Mouse (Mus musculus) forebrain, embryonic 11.5 days (tissue): ENCODE results near the gene Pax5. TPM values are rescaled to one million over a fixed set of nuclear protein-coding genes. Genes with fewer than 3 reads are reported as not detected.
A peak's percentile ranks its signal among the peaks of the same experiment; 100 is the strongest.

Source experiments
- ATAC-seq: fragments of 200-750 bp; cut with Nextera tagmentation; replicated peaks from 2 replicates; pipeline ENCODE4 v1.8.0; 2017; ENCODE audit warnings: moderate TSS enrichment; ENCODE audit not compliant: low FRiP score
- DNase-seq: peaks from one replicate; pipeline ENCODE4 v3.0.0-alpha.2; 2017; ENCODE audit warnings: low spot score
- H3K27ac ChIP-seq: fragments of 300-500 bp; sonication (generic); 2 replicates; pipeline ENCODE4 v1.5.1; 2014; ENCODE audit warnings: low read depth, low read length
- H3K27me3 ChIP-seq: fragments of 300-500 bp; sonication (generic); 2 replicates; pipeline ENCODE4 v1.6.1; 2014; ENCODE audit warnings: mild to moderate bottlenecking, low read length, mixed read lengths; ENCODE audit not compliant: control insufficient read depth, insufficient read depth
- H3K36me3 ChIP-seq: fragments of 300-500 bp; sonication (generic); 2 replicates; pipeline ENCODE4 v1.6.1; 2014; ENCODE audit warnings: mild to moderate bottlenecking, low read length, moderate library complexity, mixed read lengths; ENCODE audit not compliant: control insufficient read depth, insufficient read depth
- H3K4me1 ChIP-seq: fragments of 300-500 bp; sonication (generic); replicated peaks from 2 replicates; pipeline ENCODE4 v1.6.1; 2014; ENCODE audit warnings: low read length, mixed read lengths; ENCODE audit not compliant: control insufficient read depth, insufficient read depth
- H3K4me2 ChIP-seq: fragments of 300-500 bp; sonication (generic); 2 replicates; pipeline ENCODE4 v1.6.1; 2014; ENCODE audit warnings: low read depth, mild to moderate bottlenecking, low read length, moderate library complexity, mixed read lengths; ENCODE audit not compliant: severe bottlenecking
- H3K4me3 ChIP-seq: fragments of 300-500 bp; sonication (generic); 2 replicates; pipeline ENCODE4 v1.5.1; 2014; ENCODE audit warnings: low read depth, low read length
- H3K9ac ChIP-seq: fragments of 300-500 bp; sonication (generic); 2 replicates; pipeline ENCODE4 v1.6.1; 2014; ENCODE audit warnings: low read length
- H3K9me3 ChIP-seq: fragments of 300-500 bp; sonication (generic); 2 replicates; pipeline ENCODE4 v1.6.1; 2016; ENCODE audit warnings: low read length, mixed read lengths; ENCODE audit not compliant: control insufficient read depth
- WGBS: fragments of 180-500 bp; shearing (Covaris S2); extraction: QIAGEN DNeasy Blood & Tissue Kit; methylation state at CpG from one replicate; pipeline ENCODE4 v1.1.7; 2014; 5-methylcytosine and 5-hydroxymethylcytosine counted together
- polyA plus RNA-seq: library from polyadenylated mRNA; unstranded; fragments of >200 nt; fragmentation: Nextera tagmentation; extraction: Ambion mirVana; gene quantifications from 2 replicates; pipeline ENCODE4 v1.2.1, GENCODE M21; 2014

Gene Pax5
- polyA plus RNA-seq, 1 experiment from 2014 or later, result 0.11 TPM

- Histone ChIP-seq H3K36me3 (no peaks in the 10 kb centered on the region), H3K4me1 (peaks cover 18% of the 10 kb centered on the region), H3K9ac (no peak overlapping the region), H3K4me2 (no peak overlapping the region), H3K27ac (no peak overlapping the region), H3K4me3 (no peak overlapping the region), H3K9me3 (no peaks in the 10 kb centered on the region), H3K27me3 (peaks cover 94% of the 10 kb centered on the region)
- ATAC-seq (no peak), DNase-seq (no peak)
Observed at GRCm38 (mm10) chr4:44709091-44709695, 1.1 kb downstream of the Pax5 start.

GRCm38 (mm10) chr4:44708311-44708710, 2.0 kb downstream of the Pax5 start:
- H3K36me3 ChIP-seq, result no peaks in the 10 kb centered on the region
- no peak overlapping the region for H3K4me2 ChIP-seq
- H3K9me3 ChIP-seq, result no peaks in the 10 kb centered on the region
- 59% methylated on average over 8 of the region's 8 CpGs for WGBS
- no peak overlapping the region for H3K4me3 ChIP-seq
- H3K4me1 ChIP-seq, result peaks cover 16% of the 10 kb centered on the region
- no peak overlapping the region for H3K9ac ChIP-seq
- ATAC-seq (no peak), DNase-seq (no peak)
- H3K27ac ChIP-seq, result no peak overlapping the region
- peaks cover 94% of the 10 kb centered on the region for H3K27me3 ChIP-seq

GRCm38 (mm10) chr4:44706865-44707264, 3.4 kb downstream of the Pax5 start:
- peaks cover 12% of the 10 kb centered on the region for H3K4me1 ChIP-seq
- H3K9me3 ChIP-seq, result no peaks in the 10 kb centered on the region
- H3K4me3 ChIP-seq, result no peak overlapping the region
- no peak overlapping the region for H3K4me2 ChIP-seq
- WGBS, result 45% methylated on average over 1 of the region's 1 CpGs
- H3K27ac ChIP-seq, result no peak overlapping the region
- no peak for ATAC-seq
- H3K36me3 ChIP-seq, result no peaks in the 10 kb centered on the region
- no peak for DNase-seq
- H3K27me3 ChIP-seq, result peaks cover 90% of the 10 kb centered on the region
- no peak overlapping the region for H3K9ac ChIP-seq

- Histone ChIP-seq H3K27me3 (peaks cover 90% of the 10 kb centered on the region), H3K9me3 (no peaks in the 10 kb centered on the region), H3K4me1 (peaks cover 12% of the 10 kb centered on the region), H3K27ac (no peak overlapping the region), H3K36me3 (no peaks in the 10 kb centered on the region), H3K4me3 (no peak overlapping the region), H3K9ac (no peak overlapping the region), H3K4me2 (no peak overlapping the region)
- no peak for DNase-seq
- ATAC-seq, result no peak
- WGBS, result 11% methylated on average over 7 of the region's 7 CpGs
Observed at GRCm38 (mm10) chr4:44705967-44706366, 4.3 kb downstream of the Pax5 start.

- Histone ChIP-seq H3K27me3 (peaks cover 92% of the 10 kb centered on the region), H3K36me3 (no peaks in the 10 kb centered on the region), H3K9ac (no peak overlapping the region), H3K4me3 (no peak overlapping the region; the same call in 1 of the 2 replicates), H3K9me3 (no peaks in the 10 kb centered on the region), H3K4me1 (peaks cover 10% of the 10 kb centered on the region), H3K27ac (no peak overlapping the region), H3K4me2 (no peak overlapping the region)
- WGBS, result 17% methylated on average over 3 of the region's 3 CpGs
- DNase-seq (no peak), ATAC-seq (no peak)
Observed at GRCm38 (mm10) chr4:44705151-44705550, 5.1 kb downstream of the Pax5 start.

GRCm38 (mm10) chr4:44704369-44704745, 5.9 kb downstream of the Pax5 start:
- Histone ChIP-seq H3K9ac (no peak overlapping the region), H3K4me3 (peak overlapping the region; percentile 38), H3K36me3 (no peaks in the 10 kb centered on the region), H3K4me1 (peaks cover 10% of the 10 kb centered on the region), H3K27me3 (peaks cover 92% of the 10 kb centered on the region), H3K9me3 (no peaks in the 10 kb centered on the region), H3K4me2 (peak overlapping the region; percentile 72), H3K27ac (no peak overlapping the region)
- WGBS, result 1% methylated on average over 38 of the region's 38 CpGs
- DNase-seq, result peak; percentile 97
- ATAC-seq, result peak; percentile 98

- peak overlapping the region; percentile 72 for H3K4me2 ChIP-seq
- H3K9me3 ChIP-seq, result no peaks in the 10 kb centered on the region
- peak overlapping the region; percentile 38 for H3K4me3 ChIP-seq
- peaks cover 87% of the 10 kb centered on the region for H3K27me3 ChIP-seq
- under 1% methylated on average over 58 of the region's 66 CpGs for WGBS
- H3K4me1 ChIP-seq, result peaks cover 10% of the 10 kb centered on the region
- H3K9ac ChIP-seq, result no peak overlapping the region
- H3K36me3 ChIP-seq, result no peaks in the 10 kb centered on the region
- no peak overlapping the region for H3K27ac ChIP-seq
- ATAC-seq (0 out of 2 replicates have a peak, but pooled peaks have one; percentile 3), DNase-seq (peak; percentile 67)
Observed at GRCm38 (mm10) chr4:44703686-44704368, 6.5 kb downstream of the Pax5 start.

- no peaks in the 10 kb centered on the region for H3K36me3 ChIP-seq
- peak; percentile 71 for DNase-seq
- H3K4me3 ChIP-seq, result peak overlapping the region; percentile 38
- no peak overlapping the region for H3K27ac ChIP-seq
- no peaks in the 10 kb centered on the region for H3K9me3 ChIP-seq
- WGBS, result under 1% methylated on average over 58 of the region's 58 CpGs
- no peak overlapping the region for H3K9ac ChIP-seq
- H3K4me1 ChIP-seq, result peaks cover 10% of the 10 kb centered on the region
- peaks cover 85% of the 10 kb centered on the region for H3K27me3 ChIP-seq
- peak overlapping the region; percentile 72 for H3K4me2 ChIP-seq
- ATAC-seq, result no peak
Observed at GRCm38 (mm10) chr4:44702891-44703685, 7.2 kb downstream of the Pax5 start.
